Mouse (Mus musculus) limb, embryonic 13.5 days (tissue): ENCODE data around the gene Npepps. TPM values are rescaled to one million over a fixed set of nuclear protein-coding genes. Genes with fewer than 3 reads are reported as not detected.
"Not testable (repeated sequence)": the region's sequence is repeated elsewhere in the genome, so short reads cannot be mapped to it uniquely, and the experiment has no call there.

ENCODE experiments used
- ATAC-seq: fragments of 200-750 bp; cut with Nextera tagmentation; 2 replicates; pipeline ENCODE4 v1.8.0; 2017; ENCODE audit warnings: low read depth, moderate number of reproducible peaks, moderate TSS enrichment; ENCODE audit not compliant: low FRiP score
- H3K27ac ChIP-seq: fragments of 300-500 bp; sonication (generic); 2 replicates; pipeline ENCODE4 v1.5.1; 2015; ENCODE audit warnings: inconsistent platforms, mild to moderate bottlenecking, moderate library complexity
- H3K27me3 ChIP-seq: fragments of 300-500 bp; sonication (generic); 2 replicates; pipeline ENCODE4 v1.6.1; 2015; ENCODE audit warnings: mild to moderate bottlenecking, inconsistent platforms
- H3K36me3 ChIP-seq: fragments of 300-500 bp; sonication (generic); 2 replicates; pipeline ENCODE4 v1.6.1; 2015; ENCODE audit warnings: inconsistent platforms, mild to moderate bottlenecking, moderate library complexity
- H3K4me1 ChIP-seq: fragments of 300-500 bp; sonication (generic); 2 replicates; pipeline ENCODE4 v1.6.1; 2015; ENCODE audit warnings: inconsistent platforms
- H3K4me2 ChIP-seq: fragments of 300-500 bp; sonication (generic); replicated peaks from 2 replicates; pipeline ENCODE4 v1.6.1; 2015; ENCODE audit warnings: inconsistent platforms, mild to moderate bottlenecking, moderate library complexity
- H3K4me3 ChIP-seq: fragments of 300-500 bp; sonication (generic); 2 replicates; pipeline ENCODE4 v1.5.1; 2015; ENCODE audit warnings: moderate library complexity, mild to moderate bottlenecking, inconsistent platforms
- H3K9ac ChIP-seq: fragments of 300-500 bp; sonication (generic); 2 replicates; pipeline ENCODE4 v1.6.1; 2015; ENCODE audit warnings: mild to moderate bottlenecking, inconsistent platforms
- H3K9me3 ChIP-seq: fragments of 300-500 bp; sonication (generic); 2 replicates; pipeline ENCODE4 v1.6.1; 2016; ENCODE audit warnings: inconsistent platforms
- WGBS: fragments of 180-500 bp; shearing (Covaris S2); methylation state at CpG from one replicate; pipeline ENCODE4 v1.1.7; 2015; 5-methylcytosine and 5-hydroxymethylcytosine counted together
- polyA plus RNA-seq: library from polyadenylated mRNA; unstranded; fragments of >200 nt; fragmentation: Nextera tagmentation; extraction: Ambion mirVana; gene quantifications from 2 replicates; pipeline ENCODE4 v1.2.1, GENCODE M21; 2015

Npepps gene
- polyA plus RNA-seq, 1 experiment from 2014 or later = 96.0 TPM

- not testable (repeated sequence) for H3K4me3 ChIP-seq, H3K36me3 ChIP-seq, ATAC-seq, H3K9ac ChIP-seq, H3K4me2 ChIP-seq, H3K9me3 ChIP-seq, H3K27me3 ChIP-seq, H3K27ac ChIP-seq
- 95% methylated on average over 6 of the region's 6 CpGs for WGBS
- H3K4me1 ChIP-seq = peaks cover 20% of the 10 kb centered on the region
Measured at GRCm38 (mm10) chr11:97274947-97275346, 5.5 kb downstream of the Npepps start.

- H3K4me1 ChIP-seq = peaks cover 13% of the 10 kb centered on the region
- no peaks in the 10 kb centered on the region for H3K27me3 ChIP-seq
- no peak overlapping the region for H3K4me3 ChIP-seq
- no peak overlapping the region for H3K27ac ChIP-seq
- H3K9me3 ChIP-seq = peaks cover 6% of the 10 kb centered on the region; the same call in 1 of the 2 replicates
- 84% methylated on average over 5 of the region's 5 CpGs for WGBS
- no peak overlapping the region for H3K9ac ChIP-seq
- peaks cover 4% of the 10 kb centered on the region; the same call in 1 of the 2 replicates for H3K36me3 ChIP-seq
- H3K4me2 ChIP-seq = no peak overlapping the region
- ATAC-seq = no peak
Measured at GRCm38 (mm10) chr11:97273613-97274012, 6.8 kb downstream of the Npepps start.

GRCm38 (mm10) chr11:97272835-97273234, 7.6 kb downstream of the Npepps start:
- Histone ChIP-seq H3K36me3 (peaks cover 4% of the 10 kb centered on the region; the same call in 1 of the 2 replicates), H3K4me1 (peaks cover 5% of the 10 kb centered on the region), H3K4me2 (no peak overlapping the region), H3K27ac (no peak overlapping the region), H3K9me3 (peaks cover 6% of the 10 kb centered on the region; the same call in 1 of the 2 replicates), H3K27me3 (no peaks in the 10 kb centered on the region), H3K4me3 (no peak overlapping the region), H3K9ac (no peak overlapping the region)
- 89% methylated on average over 4 of the region's 4 CpGs for WGBS
- ATAC-seq = no peak

GRCm38 (mm10) chr11:97270004-97270403, 10.4 kb downstream of the Npepps start:
- not testable (repeated sequence) for H3K9me3 ChIP-seq, H3K27me3 ChIP-seq, H3K9ac ChIP-seq, H3K27ac ChIP-seq, H3K4me2 ChIP-seq, H3K4me1 ChIP-seq, H3K4me3 ChIP-seq, ATAC-seq
- WGBS = 70% methylated on average over 2 of the region's 2 CpGs
- H3K36me3 ChIP-seq = peaks cover 15% of the 10 kb centered on the region

- not testable (repeated sequence) for ATAC-seq, H3K27ac ChIP-seq, H3K27me3 ChIP-seq, H3K4me1 ChIP-seq, H3K4me2 ChIP-seq, H3K9me3 ChIP-seq, H3K4me3 ChIP-seq, H3K9ac ChIP-seq
- H3K36me3 ChIP-seq = peaks cover 27% of the 10 kb centered on the region
- WGBS = 94% methylated on average over 1 of the region's 1 CpGs
Measured at GRCm38 (mm10) chr11:97266544-97266943, 13.9 kb downstream of the Npepps start.

GRCm38 (mm10) chr11:97249649-97250048, 30.8 kb downstream of the Npepps start:
- H3K27me3 ChIP-seq, H3K9me3 ChIP-seq, H3K9ac ChIP-seq, H3K27ac ChIP-seq, H3K4me2 ChIP-seq, H3K4me1 ChIP-seq, ATAC-seq, H3K4me3 ChIP-seq: not testable (repeated sequence)
- 69% methylated on average over 1 of the region's 1 CpGs for WGBS
- H3K36me3 ChIP-seq = peaks cover 40% of the 10 kb centered on the region

GRCm38 (mm10) chr11:97246510-97247159, 33.8 kb downstream of the Npepps start:
- ATAC-seq = no peak
- Histone ChIP-seq H3K4me2 (no peak overlapping the region), H3K36me3 (peaks cover 47% of the 10 kb centered on the region), H3K9ac (no peak overlapping the region), H3K27ac (no peak overlapping the region), H3K9me3 (no peaks in the 10 kb centered on the region), H3K4me3 (no peak overlapping the region), H3K4me1 (no peaks in the 10 kb centered on the region), H3K27me3 (no peaks in the 10 kb centered on the region)
- 88% methylated on average over 10 of the region's 10 CpGs for WGBS

GRCm38 (mm10) chr11:97241321-97241720, 39.1 kb downstream of the Npepps start:
- no peak overlapping the region for H3K4me2 ChIP-seq
- H3K27me3 ChIP-seq = no peaks in the 10 kb centered on the region
- no peaks in the 10 kb centered on the region for H3K9me3 ChIP-seq
- H3K27ac ChIP-seq = no peak overlapping the region
- ATAC-seq = no peak
- H3K9ac ChIP-seq = no peak overlapping the region
- 93% methylated on average over 7 of the region's 7 CpGs for WGBS
- no peaks in the 10 kb centered on the region for H3K4me1 ChIP-seq
- no peak overlapping the region for H3K4me3 ChIP-seq
- H3K36me3 ChIP-seq = peaks cover 64% of the 10 kb centered on the region

GRCm38 (mm10) chr11:97237976-97238375, 42.5 kb downstream of the Npepps start:
- no peaks in the 10 kb centered on the region for H3K27me3 ChIP-seq
- no peaks in the 10 kb centered on the region for H3K4me1 ChIP-seq
- H3K9ac ChIP-seq = no peak overlapping the region
- H3K27ac ChIP-seq = no peak overlapping the region
- no peak overlapping the region for H3K4me2 ChIP-seq
- no peaks in the 10 kb centered on the region for H3K9me3 ChIP-seq
- peaks cover 69% of the 10 kb centered on the region for H3K36me3 ChIP-seq
- H3K4me3 ChIP-seq = no peak overlapping the region
- 96% methylated on average over 2 of the region's 2 CpGs for WGBS
- ATAC-seq = no peak

- WGBS = 92% methylated on average over 5 of the region's 5 CpGs
- Histone ChIP-seq H3K4me1 (no peaks in the 10 kb centered on the region), H3K27me3 (no peaks in the 10 kb centered on the region), H3K9me3 (no peaks in the 10 kb centered on the region), H3K9ac (no peak overlapping the region), H3K4me3 (no peak overlapping the region), H3K27ac (no peak overlapping the region), H3K4me2 (no peak overlapping the region), H3K36me3 (peaks cover 82% of the 10 kb centered on the region)
- ATAC-seq = no peak
Measured at GRCm38 (mm10) chr11:97232436-97232835, 48.0 kb downstream of the Npepps start.

- Histone ChIP-seq H3K27me3 (no peaks in the 10 kb centered on the region), H3K9me3 (no peaks in the 10 kb centered on the region), H3K36me3 (peaks cover 84% of the 10 kb centered on the region), H3K9ac (no peak overlapping the region), H3K4me3 (no peak overlapping the region), H3K27ac (no peak overlapping the region), H3K4me1 (no peaks in the 10 kb centered on the region), H3K4me2 (no peak overlapping the region)
- no peak for ATAC-seq
- WGBS = 88% methylated on average over 2 of the region's 2 CpGs
Measured at GRCm38 (mm10) chr11:97229396-97229795, 51.0 kb downstream of the Npepps start.

GRCm38 (mm10) chr11:97228985-97229384, 51.5 kb downstream of the Npepps start:
- WGBS = 93% methylated on average over 7 of the region's 7 CpGs
- H3K27ac ChIP-seq = no peak overlapping the region
- ATAC-seq = no peak
- H3K36me3 ChIP-seq = peaks cover 81% of the 10 kb centered on the region
- H3K9ac ChIP-seq = no peak overlapping the region
- H3K9me3 ChIP-seq = no peaks in the 10 kb centered on the region
- no peaks in the 10 kb centered on the region for H3K27me3 ChIP-seq
- no peak overlapping the region for H3K4me2 ChIP-seq
- H3K4me1 ChIP-seq = no peaks in the 10 kb centered on the region
- no peak overlapping the region for H3K4me3 ChIP-seq

GRCm38 (mm10) chr11:97226131-97226530, 54.3 kb downstream of the Npepps start:
- no peak overlapping the region for H3K4me3 ChIP-seq
- no peak overlapping the region for H3K4me2 ChIP-seq
- WGBS = 97% methylated on average over 1 of the region's 1 CpGs
- no peaks in the 10 kb centered on the region for H3K9me3 ChIP-seq
- H3K36me3 ChIP-seq = peaks cover 84% of the 10 kb centered on the region
- ATAC-seq = no peak
- no peaks in the 10 kb centered on the region for H3K4me1 ChIP-seq
- no peak overlapping the region for H3K27ac ChIP-seq
- H3K9ac ChIP-seq = no peak overlapping the region
- H3K27me3 ChIP-seq = no peaks in the 10 kb centered on the region
